Mouse (Mus musculus): ENCODE measurements at regions not wholly inside any gene's neighbourhood (a gene's known extent, or its start where the extent isn't known, plus 50 kb on each side); places are given as distances from the start of the nearest gene placed in this dataset.

DNA sequence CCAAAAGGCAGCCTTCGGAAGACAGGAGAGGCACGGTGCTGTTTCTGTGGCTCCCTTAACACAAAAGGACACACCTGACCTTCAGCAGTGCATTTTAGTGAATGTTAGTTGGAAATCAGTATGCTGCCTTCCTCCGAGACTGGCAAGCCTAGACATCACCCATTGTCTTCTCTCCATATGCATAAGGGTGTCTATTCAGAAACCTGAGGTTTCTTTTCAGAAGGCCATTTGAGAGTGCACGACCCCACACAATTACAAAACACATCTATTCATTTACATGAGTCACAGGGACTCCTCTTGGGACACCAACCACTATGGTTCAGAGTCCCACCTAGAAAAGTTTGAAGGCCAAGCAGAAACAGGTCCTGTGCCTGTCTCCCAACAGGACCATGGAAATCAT, 161.8 kb upstream of the Spats2l start:
- no peak overlapping the region for H3K27ac ChIP-seq (ENCODE audit: control insufficient read depth, insufficient read depth, low read depth, low read length)
- TF ChIP-seq CTCF (IDR thresholded peaks at IDR 0.05; ENCODE audit: control insufficient read depth, insufficient read depth, insufficient replicate concordance, low read depth, low read length) (no peak), POLR2A (IDR thresholded peaks at IDR 0.05; ENCODE audit: control insufficient read depth, low read depth, low read length) (no peak)
- no peak overlapping the region for H3K4me3 ChIP-seq (ENCODE audit: control insufficient read depth, low read depth, low read length)
- peaks cover 2% of the 10 kb centered on the region; the same call in 1 of the 2 replicates for H3K4me1 ChIP-seq (ENCODE audit: control insufficient read depth, insufficient read depth, low read length)
- H3K36me3 ChIP-seq (ENCODE audit: control insufficient read depth, insufficient read depth, low read length) = no peaks in the 10 kb centered on the region
- no peaks in the 10 kb centered on the region for H3K27me3 ChIP-seq (ENCODE audit: control insufficient read depth, insufficient read depth, low read length)

DNA sequence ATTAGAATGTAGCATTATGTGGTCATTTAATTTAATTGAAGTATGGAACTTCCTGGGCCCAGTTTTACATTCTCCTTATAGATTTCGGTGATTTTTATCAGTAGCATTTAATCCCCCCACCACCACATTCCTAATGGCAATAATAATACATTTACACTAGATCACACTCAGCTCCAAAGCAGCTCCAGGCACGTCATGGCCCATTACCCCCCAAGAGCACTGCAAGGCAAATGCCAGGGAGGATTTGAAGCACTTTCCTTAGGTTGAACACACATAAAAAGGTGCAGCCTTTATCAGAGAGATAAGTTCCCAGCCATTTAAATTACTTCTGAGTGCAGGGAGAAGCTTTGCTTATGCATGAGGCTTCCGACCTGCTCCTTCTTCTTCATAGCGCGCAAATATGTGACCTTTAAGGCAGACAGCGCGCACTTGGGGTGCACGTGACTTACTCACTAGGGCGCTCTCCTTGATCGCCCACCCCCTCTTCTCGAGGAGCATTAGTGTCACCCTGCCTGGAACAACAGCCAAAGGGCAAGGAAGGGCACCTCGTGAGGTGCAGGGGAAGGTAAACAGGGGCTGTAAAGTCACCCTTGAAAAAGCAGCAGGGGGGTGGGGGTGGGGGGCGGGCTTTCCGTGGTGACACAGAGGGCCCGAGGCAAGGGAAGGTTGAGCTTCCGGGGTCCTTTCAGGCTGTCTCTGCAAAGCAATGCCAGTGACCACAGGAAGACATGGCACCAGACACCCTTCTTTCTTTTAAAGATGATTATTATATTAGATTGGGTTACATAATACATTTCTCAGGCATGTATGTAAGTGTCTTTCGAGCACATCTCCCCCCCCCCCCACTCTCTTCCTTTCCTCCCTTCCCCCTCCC, 160.8 kb upstream of the Spats2l start:
- H3K27ac ChIP-seq (ENCODE audit: control insufficient read depth, insufficient read depth, low read depth, low read length) = no peak overlapping the region
- TF ChIP-seq CTCF (IDR thresholded peaks at IDR 0.05; ENCODE audit: control insufficient read depth, insufficient read depth, insufficient replicate concordance, low read depth, low read length) (no peak), POLR2A (IDR thresholded peaks at IDR 0.05; ENCODE audit: control insufficient read depth, low read depth, low read length) (no peak)
- H3K27me3 ChIP-seq (ENCODE audit: control insufficient read depth, insufficient read depth, low read length) = no peaks in the 10 kb centered on the region
- H3K36me3 ChIP-seq (ENCODE audit: control insufficient read depth, insufficient read depth, low read length) = no peaks in the 10 kb centered on the region
- H3K4me1 ChIP-seq (ENCODE audit: control insufficient read depth, insufficient read depth, low read length) = peaks cover 2% of the 10 kb centered on the region; the same call in 1 of the 2 replicates
- no peak overlapping the region for H3K4me3 ChIP-seq (ENCODE audit: control insufficient read depth, low read depth, low read length)

DNA sequence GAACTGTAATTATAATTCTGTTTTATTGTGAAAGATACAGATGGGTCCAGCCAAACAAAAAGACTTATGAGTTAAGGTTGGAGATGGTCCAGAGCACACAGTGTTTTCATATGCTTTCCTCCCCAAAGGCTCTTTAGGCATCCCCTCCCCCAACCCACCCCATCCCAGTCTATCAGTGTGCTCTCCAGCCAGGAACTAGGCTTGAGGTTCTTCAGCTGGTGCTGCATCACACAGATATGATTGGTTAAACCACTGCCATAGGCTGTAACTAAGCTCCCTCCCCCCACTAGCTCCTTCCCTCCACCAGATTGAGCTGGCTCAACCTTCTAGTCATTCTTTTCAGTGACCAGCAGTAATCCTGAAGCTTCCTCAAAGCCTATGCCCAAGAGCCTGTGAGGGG, 158.8 kb upstream of the Spats2l start:
- H3K4me1 ChIP-seq (ENCODE audit: control insufficient read depth, insufficient read depth, low read length) = peaks cover 2% of the 10 kb centered on the region; the same call in 1 of the 2 replicates
- no peaks in the 10 kb centered on the region for H3K36me3 ChIP-seq (ENCODE audit: control insufficient read depth, insufficient read depth, low read length)
- H3K27ac ChIP-seq (ENCODE audit: control insufficient read depth, insufficient read depth, low read depth, low read length) = no peak overlapping the region
- TF ChIP-seq CTCF (IDR thresholded peaks at IDR 0.05; ENCODE audit: control insufficient read depth, insufficient read depth, insufficient replicate concordance, low read depth, low read length) (no peak), POLR2A (IDR thresholded peaks at IDR 0.05; ENCODE audit: control insufficient read depth, low read depth, low read length) (no peak)
- no peak overlapping the region for H3K4me3 ChIP-seq (ENCODE audit: control insufficient read depth, low read depth, low read length)
- H3K27me3 ChIP-seq (ENCODE audit: control insufficient read depth, insufficient read depth, low read length) = no peaks in the 10 kb centered on the region

DNA sequence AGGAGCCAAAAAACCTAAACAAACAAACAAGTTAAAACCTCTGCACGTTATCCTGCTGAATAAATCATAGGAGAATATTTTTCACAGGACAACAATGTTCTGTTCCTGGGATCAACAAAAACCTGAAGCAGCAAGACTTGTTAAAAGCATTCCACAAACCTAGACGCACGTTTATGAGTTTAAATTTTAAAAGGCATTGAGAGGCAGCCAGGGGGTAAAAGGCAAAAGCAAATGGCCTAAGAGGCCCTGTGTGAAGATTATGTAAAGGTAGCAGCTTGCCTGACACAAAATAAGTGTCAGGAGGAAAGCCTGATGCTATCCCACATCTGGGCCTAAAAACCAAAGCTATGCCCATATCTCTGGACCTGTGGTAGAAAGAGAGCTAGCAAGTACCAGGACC, 156.6 kb upstream of the Spats2l start:
- no peaks in the 10 kb centered on the region for H3K36me3 ChIP-seq (ENCODE audit: control insufficient read depth, insufficient read depth, low read length)
- TF ChIP-seq CTCF (IDR thresholded peaks at IDR 0.05; ENCODE audit: control insufficient read depth, insufficient read depth, insufficient replicate concordance, low read depth, low read length) (no peak), POLR2A (IDR thresholded peaks at IDR 0.05; ENCODE audit: control insufficient read depth, low read depth, low read length) (no peak)
- no peaks in the 10 kb centered on the region for H3K27me3 ChIP-seq (ENCODE audit: control insufficient read depth, insufficient read depth, low read length)

DNA sequence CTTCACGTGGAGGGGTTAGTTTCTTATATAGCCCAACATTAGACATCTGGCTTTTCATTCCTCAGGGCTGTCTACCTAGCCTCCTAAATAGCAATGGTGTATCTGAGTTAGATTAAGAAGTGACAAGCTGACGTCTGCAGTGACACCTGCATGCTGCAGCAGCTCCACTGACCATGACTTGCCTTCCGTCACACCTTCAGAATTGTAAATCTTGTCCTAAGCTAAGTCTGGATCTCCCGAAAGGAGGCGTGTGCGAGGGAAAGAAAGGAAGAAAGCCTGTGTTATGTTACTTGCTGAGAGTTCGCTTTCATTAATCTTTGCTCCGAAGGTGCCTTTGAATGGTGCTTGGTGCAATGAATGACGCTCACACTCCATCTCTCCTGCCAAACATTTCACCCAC, 151.4 kb upstream of the Spats2l start:
- Histone ChIP-seq H3K27ac (ENCODE audit: control insufficient read depth, insufficient read depth, low read depth, low read length) (no peak overlapping the region), H3K4me1 (ENCODE audit: control insufficient read depth, insufficient read depth, low read length) (no peaks in the 10 kb centered on the region), H3K4me3 (ENCODE audit: control insufficient read depth, low read depth, low read length) (no peak overlapping the region), H3K27me3 (ENCODE audit: control insufficient read depth, insufficient read depth, low read length) (no peaks in the 10 kb centered on the region), H3K36me3 (ENCODE audit: control insufficient read depth, insufficient read depth, low read length) (no peaks in the 10 kb centered on the region)
- no peak for TF ChIP-seq CTCF (IDR thresholded peaks at IDR 0.05; ENCODE audit: control insufficient read depth, insufficient read depth, insufficient replicate concordance, low read depth, low read length)
- no peak for TF ChIP-seq POLR2A (IDR thresholded peaks at IDR 0.05; ENCODE audit: control insufficient read depth, low read depth, low read length)

More for the DNA sequence above, 156.6 kb upstream of the Spats2l start:
- H3K27ac ChIP-seq (ENCODE audit: control insufficient read depth, insufficient read depth, low read depth, low read length) = no peak overlapping the region
- peaks cover 2% of the 10 kb centered on the region; the same call in 1 of the 2 replicates for H3K4me1 ChIP-seq (ENCODE audit: control insufficient read depth, insufficient read depth, low read length)
- no peak overlapping the region for H3K4me3 ChIP-seq (ENCODE audit: control insufficient read depth, low read depth, low read length)

GRCm38 (mm10) chr1:57633986-57634385, 140.0 kb upstream of the Spats2l start:
- Histone ChIP-seq H3K27me3 (ENCODE audit: control insufficient read depth, insufficient read depth, low read length) (no peaks in the 10 kb centered on the region), H3K4me1 (ENCODE audit: control insufficient read depth, insufficient read depth, low read length) (no peaks in the 10 kb centered on the region), H3K4me3 (ENCODE audit: control insufficient read depth, low read depth, low read length) (no peak overlapping the region), H3K36me3 (ENCODE audit: control insufficient read depth, insufficient read depth, low read length) (no peaks in the 10 kb centered on the region), H3K27ac (ENCODE audit: control insufficient read depth, insufficient read depth, low read depth, low read length) (no peak overlapping the region)
- TF ChIP-seq CTCF (IDR thresholded peaks at IDR 0.05; ENCODE audit: control insufficient read depth, insufficient read depth, insufficient replicate concordance, low read depth, low read length) (no peak), POLR2A (IDR thresholded peaks at IDR 0.05; ENCODE audit: control insufficient read depth, low read depth, low read length) (no peak)

DNA sequence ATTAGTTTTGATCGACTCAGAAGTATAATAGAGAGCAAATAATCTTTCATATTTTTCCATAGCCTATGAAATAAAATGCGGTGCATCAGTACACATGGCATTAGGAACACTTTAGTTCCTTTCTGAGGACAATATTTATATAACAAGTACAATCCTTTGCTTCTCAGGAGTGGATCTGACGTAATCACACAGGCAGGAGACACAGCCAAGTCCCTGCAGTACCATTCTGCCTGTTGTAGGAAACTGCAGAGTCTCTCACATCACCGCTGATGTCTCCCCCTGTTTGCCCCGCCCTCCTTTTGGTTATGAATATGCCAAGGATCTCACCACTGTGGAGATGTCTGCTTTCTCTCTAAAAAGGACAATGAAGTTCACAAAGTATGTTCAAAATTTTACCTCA, 131.8 kb upstream of the Spats2l start:
- H3K4me3 ChIP-seq (ENCODE audit: control insufficient read depth, low read depth, low read length) = no peak overlapping the region
- no peaks in the 10 kb centered on the region for H3K4me1 ChIP-seq (ENCODE audit: control insufficient read depth, insufficient read depth, low read length)
- no peaks in the 10 kb centered on the region for H3K36me3 ChIP-seq (ENCODE audit: control insufficient read depth, insufficient read depth, low read length)
- H3K27ac ChIP-seq (ENCODE audit: control insufficient read depth, insufficient read depth, low read depth, low read length) = no peak overlapping the region
- H3K27me3 ChIP-seq (ENCODE audit: control insufficient read depth, insufficient read depth, low read length) = no peaks in the 10 kb centered on the region
- TF ChIP-seq POLR2A (IDR thresholded peaks at IDR 0.05; ENCODE audit: control insufficient read depth, low read depth, low read length) (no peak), CTCF (IDR thresholded peaks at IDR 0.05; ENCODE audit: control insufficient read depth, insufficient read depth, insufficient replicate concordance, low read depth, low read length) (no peak)

All from testis, adult 2 months (tissue).